Mouse (Mus musculus) C2C12 (cell line): ENCODE measurements at regions not wholly inside any gene's neighbourhood (a gene's known extent, or its start where the extent isn't known, plus 50 kb on each side); places are given as distances from the start of the nearest gene placed in this dataset.

Source experiments
- H3K27me3 ChIP-seq: one replicate; pipeline ENCODE4 v1.6.1; 2011; ENCODE audit not compliant: control insufficient read depth, insufficient read depth, insufficient read length
- H3K36me3 ChIP-seq: one replicate; pipeline ENCODE4 v1.6.1; 2011; ENCODE audit not compliant: control insufficient read depth, insufficient read depth
- H3K4me3 ChIP-seq: one replicate; pipeline ENCODE4 v1.5.1; 2011; ENCODE audit warnings: mild to moderate bottlenecking, control low read depth; ENCODE audit not compliant: poor library complexity, insufficient read depth, severe bottlenecking
- H3K79me2 ChIP-seq: one replicate; pipeline ENCODE4 v1.6.1; 2011; ENCODE audit not compliant: control insufficient read depth, insufficient read depth
- H3K79me3 ChIP-seq: one replicate; pipeline ENCODE4 v1.6.1; 2011; ENCODE audit warnings: low read depth, control low read depth
- H3ac ChIP-seq: one replicate; pipeline ENCODE3; 2011; ENCODE audit warnings: low read depth; ENCODE audit not compliant: control insufficient read depth, insufficient read length
- CEBPB ChIP-seq: IDR thresholded peaks from one replicate; pipeline ENCODE4 v1.6.1; 2011; ENCODE audit warnings: low read depth, mild to moderate bottlenecking, control low read depth, moderate library complexity
- CTCF ChIP-seq: IDR thresholded peaks from one replicate; pipeline ENCODE4 v1.5.1; 2011; ENCODE audit not compliant: control insufficient read depth, insufficient read depth, insufficient read length
- FOSL1 ChIP-seq: IDR thresholded peaks from one replicate; pipeline ENCODE4 v1.8.0; 2011; ENCODE audit warnings: mild to moderate bottlenecking, low read length; ENCODE audit not compliant: poor library complexity, insufficient read depth, severe bottlenecking
- MAX ChIP-seq: IDR thresholded peaks from one replicate; pipeline ENCODE4 v1.6.1; 2011; ENCODE audit warnings: mild to moderate bottlenecking, control low read depth
- MYOD1 ChIP-seq: IDR thresholded peaks from one replicate; pipeline ENCODE4 v1.6.1; 2011; ENCODE audit warnings: low read depth; ENCODE audit not compliant: control insufficient read depth, insufficient read length
- MYOG ChIP-seq: IDR thresholded peaks from one replicate; pipeline ENCODE4 v1.6.1; 2011; ENCODE audit not compliant: control insufficient read depth, insufficient read length; ENCODE audit errors: extremely low read depth
- USF1 ChIP-seq: IDR thresholded peaks from one replicate; pipeline ENCODE4 v1.6.1; 2011; ENCODE audit warnings: low read depth, mild to moderate bottlenecking, control low read depth, moderate library complexity

GRCm38 (mm10) chr1:106464726-106465125, 249.3 kb downstream of the Bcl2 start:
- Histone ChIP-seq H3K27me3 (no peaks in the 10 kb centered on the region), H3K36me3 (no peaks in the 10 kb centered on the region), H3K79me2 (no peaks in the 10 kb centered on the region), H3ac (no peak overlapping the region), H3K4me3 (no peak overlapping the region), H3K79me3 (no peaks in the 10 kb centered on the region)
- no peak for TF ChIP-seq CTCF
- TF ChIP-seq USF1 = no peak
- TF ChIP-seq CEBPB = no peak
- no peak for TF ChIP-seq MYOD1
- no peak for TF ChIP-seq MYOG
- no peak for TF ChIP-seq FOSL1
- no peak for TF ChIP-seq MAX

GRCm38 (mm10) chr1:106462595-106462994, 251.5 kb downstream of the Bcl2 start:
- TF ChIP-seq CEBPB (no peak), USF1 (no peak), MYOG (no peak), MYOD1 (no peak), FOSL1 (no peak), MAX (no peak), CTCF (no peak)

DNA sequence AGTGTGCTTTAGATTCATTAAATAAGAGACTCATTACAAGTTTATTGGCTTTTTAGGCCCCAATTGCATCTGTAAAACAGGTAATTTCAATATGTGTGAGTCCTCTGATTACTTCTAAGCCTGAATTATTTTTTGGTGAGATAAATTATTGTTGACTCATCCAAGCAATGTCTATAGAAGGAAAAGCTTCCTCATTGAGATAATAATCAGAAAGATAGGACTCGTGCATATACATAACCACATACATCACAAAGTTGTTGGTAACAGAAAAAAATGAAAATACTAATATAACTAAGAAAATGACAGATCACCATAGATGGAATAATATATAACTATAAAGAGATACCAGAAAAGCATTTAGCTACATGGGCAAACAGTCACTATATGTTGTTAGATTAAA, 252.0 kb downstream of the Bcl2 start:
- H3K79me3 ChIP-seq = no peaks in the 10 kb centered on the region
- no peak overlapping the region for H3K4me3 ChIP-seq
- no peak overlapping the region for H3ac ChIP-seq
- no peaks in the 10 kb centered on the region for H3K27me3 ChIP-seq
- H3K36me3 ChIP-seq = no peaks in the 10 kb centered on the region
- no peak for TF ChIP-seq MYOG
- TF ChIP-seq CEBPB = no peak
- no peak for TF ChIP-seq CTCF
- no peak for TF ChIP-seq USF1
- TF ChIP-seq MYOD1 = no peak
- TF ChIP-seq MAX = no peak
- no peak for TF ChIP-seq FOSL1
- no peaks in the 10 kb centered on the region for H3K79me2 ChIP-seq

More at GRCm38 (mm10) chr1:106462595-106462994, 251.5 kb downstream of the Bcl2 start:
- Histone ChIP-seq H3K79me3 (no peaks in the 10 kb centered on the region), H3ac (no peak overlapping the region), H3K79me2 (no peaks in the 10 kb centered on the region), H3K27me3 (no peaks in the 10 kb centered on the region), H3K36me3 (no peaks in the 10 kb centered on the region), H3K4me3 (no peak overlapping the region)

DNA sequence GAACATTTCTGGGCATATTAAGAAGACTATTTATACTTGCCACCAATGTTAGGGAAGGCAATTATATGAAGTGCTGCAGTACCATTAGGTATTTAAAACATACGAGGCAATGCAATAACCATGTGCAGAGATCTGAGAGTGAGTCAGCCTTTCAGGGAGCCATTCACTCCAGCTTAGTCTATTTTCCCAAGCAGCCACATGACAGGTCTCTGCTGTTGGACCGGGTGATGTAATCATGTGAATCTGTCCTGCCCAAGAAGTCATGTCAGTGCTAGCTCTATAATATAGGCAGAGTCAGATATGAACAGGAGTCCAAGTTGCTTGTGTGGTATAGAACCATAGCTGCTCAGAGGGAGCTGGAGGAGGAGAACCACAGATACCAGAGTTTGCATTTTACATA, 253.1 kb downstream of the Bcl2 start:
- TF ChIP-seq MAX = no peak
- no peak for TF ChIP-seq MYOD1
- no peak for TF ChIP-seq CEBPB
- TF ChIP-seq CTCF = no peak
- TF ChIP-seq MYOG = no peak
- no peak for TF ChIP-seq FOSL1
- no peak for TF ChIP-seq USF1
- no peak overlapping the region for H3K4me3 ChIP-seq

GRCm38 (mm10) chr1:106449795-106450194, 264.3 kb downstream of the Bcl2 start:
- TF ChIP-seq FOSL1 (no peak), CTCF (no peak), MYOG (no peak), MYOD1 (no peak), USF1 (no peak), MAX (no peak), CEBPB (no peak)
- Histone ChIP-seq H3K79me3 (no peaks in the 10 kb centered on the region), H3K27me3 (no peaks in the 10 kb centered on the region), H3K79me2 (no peaks in the 10 kb centered on the region), H3ac (no peak overlapping the region), H3K36me3 (no peaks in the 10 kb centered on the region), H3K4me3 (no peak overlapping the region)

More for the DNA sequence above, 253.1 kb downstream of the Bcl2 start:
- Histone ChIP-seq H3K79me2 (no peaks in the 10 kb centered on the region), H3K79me3 (no peaks in the 10 kb centered on the region), H3ac (no peak overlapping the region), H3K36me3 (no peaks in the 10 kb centered on the region), H3K27me3 (no peaks in the 10 kb centered on the region)
